Mouse (Mus musculus): ENCODE measurements at regions not wholly inside any gene's neighbourhood (a gene's known extent, or its start where the extent isn't known, plus 50 kb on each side); places are given as distances from the start of the nearest gene placed in this dataset.

- peak; percentile 49 for DNase-seq
- TF ChIP-seq CTCF (conservative IDR thresholded peaks at IDR 0.05; ENCODE audit: insufficient read depth, insufficient read length, low read depth, low read length) (no peak), POLR2A (IDR thresholded peaks at IDR 0.05; ENCODE audit: low read depth, low read length) (no peak)
- Histone ChIP-seq H3K4me1 (ENCODE audit: control insufficient read depth, insufficient read depth, low read length) (no peaks in the 10 kb centered on the region), H3K4me3 (ENCODE audit: insufficient read depth, low read depth, low read length) (peak overlapping the region; percentile 61), H3K36me3 (ENCODE audit: control insufficient read depth, insufficient read depth, low read length) (no peaks in the 10 kb centered on the region), H3K27ac (ENCODE audit: insufficient read depth, low read depth, low read length) (0 out of 2 replicates have a peak overlapping the region, but pooled peaks have one; percentile 19), H3K27me3 (replicated peaks; ENCODE audit: control insufficient read depth, insufficient read depth, low read length) (no peaks in the 10 kb centered on the region)
- WGBS = 21% methylated on average over 14 of the region's 14 CpGs
These were observed 124.7 kb upstream of the Tank start for GRCm38 (mm10) chr2:61453490-61454281.

GRCm38 (mm10) chr2:61452581-61452980 lies 125.8 kb upstream of the Tank start:
- Histone ChIP-seq H3K36me3 (ENCODE audit: control insufficient read depth, insufficient read depth, low read length) (no peaks in the 10 kb centered on the region), H3K4me1 (ENCODE audit: control insufficient read depth, insufficient read depth, low read length) (no peaks in the 10 kb centered on the region), H3K27ac (ENCODE audit: insufficient read depth, low read depth, low read length) (no peak overlapping the region), H3K4me3 (ENCODE audit: insufficient read depth, low read depth, low read length) (no peak overlapping the region), H3K27me3 (replicated peaks; ENCODE audit: control insufficient read depth, insufficient read depth, low read length) (no peaks in the 10 kb centered on the region)
- TF ChIP-seq POLR2A (IDR thresholded peaks at IDR 0.05; ENCODE audit: low read depth, low read length) (no peak), CTCF (conservative IDR thresholded peaks at IDR 0.05; ENCODE audit: insufficient read depth, insufficient read length, low read depth, low read length) (no peak)
- DNase-seq = no peak
- 92% methylated on average over 1 of the region's 1 CpGs for WGBS

DNA sequence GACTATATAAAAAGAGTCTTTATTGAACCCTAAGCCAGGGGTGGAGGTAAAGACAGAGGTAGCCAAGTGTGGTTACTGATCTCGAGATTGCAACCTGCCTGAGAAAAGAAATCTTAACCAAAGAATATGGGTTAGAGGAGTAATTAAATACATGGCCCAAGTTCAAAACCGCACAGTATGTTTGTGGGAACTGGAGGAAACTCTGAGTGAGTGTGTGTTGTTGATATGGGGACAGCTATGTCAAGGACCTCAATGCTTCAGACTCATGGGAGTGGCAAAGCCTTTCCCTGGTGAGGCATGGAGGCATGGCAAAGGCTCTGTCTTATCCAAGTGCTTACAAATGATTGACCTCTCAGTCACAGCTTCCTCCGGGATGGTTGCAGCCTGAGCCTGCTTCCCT lies 127.7 kb upstream of the Tank start:
- H3K4me3 ChIP-seq (ENCODE audit: insufficient read depth, low read depth, low read length) = no peak overlapping the region
- no peak overlapping the region for H3K27ac ChIP-seq (ENCODE audit: insufficient read depth, low read depth, low read length)
- WGBS = 68% methylated on average over 3 of the region's 3 CpGs
- H3K4me1 ChIP-seq (ENCODE audit: control insufficient read depth, insufficient read depth, low read length) = no peaks in the 10 kb centered on the region
- H3K27me3 ChIP-seq (replicated peaks; ENCODE audit: control insufficient read depth, insufficient read depth, low read length) = no peaks in the 10 kb centered on the region
- no peak for DNase-seq
- no peaks in the 10 kb centered on the region for H3K36me3 ChIP-seq (ENCODE audit: control insufficient read depth, insufficient read depth, low read length)
- TF ChIP-seq POLR2A (IDR thresholded peaks at IDR 0.05; ENCODE audit: low read depth, low read length) (no peak), CTCF (conservative IDR thresholded peaks at IDR 0.05; ENCODE audit: insufficient read depth, insufficient read length, low read depth, low read length) (no peak)

- 91% methylated on average over 3 of the region's 3 CpGs for WGBS
- TF ChIP-seq CTCF (conservative IDR thresholded peaks at IDR 0.05; ENCODE audit: insufficient read depth, insufficient read length, low read depth, low read length) (no peak), POLR2A (IDR thresholded peaks at IDR 0.05; ENCODE audit: low read depth, low read length) (no peak)
- no peaks in the 10 kb centered on the region for H3K27me3 ChIP-seq (replicated peaks; ENCODE audit: control insufficient read depth, insufficient read depth, low read length)
- no peaks in the 10 kb centered on the region for H3K36me3 ChIP-seq (ENCODE audit: control insufficient read depth, insufficient read depth, low read length)
- H3K4me3 ChIP-seq (ENCODE audit: insufficient read depth, low read depth, low read length) = no peak overlapping the region
- no peak overlapping the region for H3K27ac ChIP-seq (ENCODE audit: insufficient read depth, low read depth, low read length)
- DNase-seq = no peak
- no peaks in the 10 kb centered on the region for H3K4me1 ChIP-seq (ENCODE audit: control insufficient read depth, insufficient read depth, low read length)
These were observed 141.8 kb upstream of the Tank start for GRCm38 (mm10) chr2:61436591-61436990.

- Histone ChIP-seq H3K27me3 (replicated peaks; ENCODE audit: control insufficient read depth, insufficient read depth, low read length) (no peaks in the 10 kb centered on the region), H3K4me1 (ENCODE audit: control insufficient read depth, insufficient read depth, low read length) (no peaks in the 10 kb centered on the region), H3K36me3 (ENCODE audit: control insufficient read depth, insufficient read depth, low read length) (no peaks in the 10 kb centered on the region), H3K27ac (ENCODE audit: insufficient read depth, low read depth, low read length) (no peak overlapping the region), H3K4me3 (ENCODE audit: insufficient read depth, low read depth, low read length) (no peak overlapping the region)
- WGBS = 88% methylated on average over 7 of the region's 7 CpGs
- DNase-seq = peak; percentile 19
- TF ChIP-seq CTCF (conservative IDR thresholded peaks at IDR 0.05; ENCODE audit: insufficient read depth, insufficient read length, low read depth, low read length) (no peak), POLR2A (IDR thresholded peaks at IDR 0.05; ENCODE audit: low read depth, low read length) (no peak)
These were observed 170.5 kb upstream of the Tank start for GRCm38 (mm10) chr2:61407881-61408280.

GRCm38 (mm10) chr2:61406104-61406751 lies 172.2 kb upstream of the Tank start:
- TF ChIP-seq CTCF (conservative IDR thresholded peaks at IDR 0.05; ENCODE audit: insufficient read depth, insufficient read length, low read depth, low read length) (no peak), POLR2A (IDR thresholded peaks at IDR 0.05; ENCODE audit: low read depth, low read length) (no peak)
- Histone ChIP-seq H3K4me3 (ENCODE audit: insufficient read depth, low read depth, low read length) (no peak overlapping the region), H3K27me3 (replicated peaks; ENCODE audit: control insufficient read depth, insufficient read depth, low read length) (no peaks in the 10 kb centered on the region), H3K27ac (ENCODE audit: insufficient read depth, low read depth, low read length) (no peak overlapping the region), H3K36me3 (ENCODE audit: control insufficient read depth, insufficient read depth, low read length) (no peaks in the 10 kb centered on the region), H3K4me1 (ENCODE audit: control insufficient read depth, insufficient read depth, low read length) (peaks cover 5% of the 10 kb centered on the region)
- 84% methylated on average over 8 of the region's 8 CpGs for WGBS
- DNase-seq = no peak

- Histone ChIP-seq H3K4me3 (ENCODE audit: insufficient read depth, low read depth, low read length) (no peak overlapping the region), H3K27ac (ENCODE audit: insufficient read depth, low read depth, low read length) (no peak overlapping the region), H3K27me3 (replicated peaks; ENCODE audit: control insufficient read depth, insufficient read depth, low read length) (no peaks in the 10 kb centered on the region), H3K4me1 (ENCODE audit: control insufficient read depth, insufficient read depth, low read length) (peaks cover 5% of the 10 kb centered on the region), H3K36me3 (ENCODE audit: control insufficient read depth, insufficient read depth, low read length) (no peaks in the 10 kb centered on the region)
- no peak for DNase-seq
- TF ChIP-seq CTCF (conservative IDR thresholded peaks at IDR 0.05; ENCODE audit: insufficient read depth, insufficient read length, low read depth, low read length) (no peak), POLR2A (IDR thresholded peaks at IDR 0.05; ENCODE audit: low read depth, low read length) (no peak)
- 48% methylated on average over 4 of the region's 4 CpGs for WGBS
These were observed 173.1 kb upstream of the Tank start for GRCm38 (mm10) chr2:61405261-61405660.

Measured in kidney, adult 2 months (tissue).